Mouse (Mus musculus): Measurements from ENCODE around the gene E330017A01Rik. TPM values are rescaled to one million over a fixed set of nuclear protein-coding genes. Genes with fewer than 3 reads are reported as not detected.
A peak's percentile ranks its signal among the peaks of the same experiment; 100 is the strongest.

E330017A01Rik gene
- total RNA-seq, 2 experiments from 2014 or later: not detected

GRCm38 (mm10) chr16:58612969-58613368 is 25.6 kb downstream of the E330017A01Rik start:
- no peak for ATAC-seq (replicated peaks; ENCODE audit: low FRiP score, poor library complexity, severe bottlenecking)

- no peak for ATAC-seq (replicated peaks; ENCODE audit: low FRiP score, poor library complexity, severe bottlenecking)
Observed at GRCm38 (mm10) chr16:58607101-58607500, 31.4 kb downstream of the E330017A01Rik start.

GRCm38 (mm10) chr16:58604680-58605079 is 33.9 kb downstream of the E330017A01Rik start:
- ATAC-seq (replicated peaks; ENCODE audit: low FRiP score, poor library complexity, severe bottlenecking): peak; percentile 82

GRCm38 (mm10) chr16:58603831-58604230 is 34.7 kb downstream of the E330017A01Rik start:
- no peak for ATAC-seq (replicated peaks; ENCODE audit: low FRiP score, poor library complexity, severe bottlenecking)

GRCm38 (mm10) chr16:58600846-58601245 is 37.7 kb downstream of the E330017A01Rik start:
- no peak for ATAC-seq (replicated peaks; ENCODE audit: low FRiP score, poor library complexity, severe bottlenecking)

- no peak for ATAC-seq (replicated peaks; ENCODE audit: low FRiP score, poor library complexity, severe bottlenecking)
Observed at GRCm38 (mm10) chr16:58591299-58591698, 47.2 kb downstream of the E330017A01Rik start.

GRCm38 (mm10) chr16:58589444-58589843 is 49.1 kb downstream of the E330017A01Rik start:
- ATAC-seq (replicated peaks; ENCODE audit: low FRiP score, poor library complexity, severe bottlenecking): no peak

Other genes with a start within 250 kb of the E330017A01Rik start
- 3.6 and 5.4 TPM in 2 replicates for gene Dcbld2, start 230.3 kb downstream of the E330017A01Rik start, total RNA-seq (2015; ENCODE audit: low replicate concordance)
- 2.9 and 3.6 TPM in 2 replicates for gene Dcbld2, start 230.3 kb downstream of the E330017A01Rik start, total RNA-seq (2017; ENCODE audit: low replicate concordance)
- gene St3gal6, start 114.5 kb downstream of the E330017A01Rik start, total RNA-seq (2015; ENCODE audit: low replicate concordance): 106 and 111 TPM in 2 replicates
- 119 and 127 TPM in 2 replicates for gene St3gal6, start 114.5 kb downstream of the E330017A01Rik start, total RNA-seq (2017; ENCODE audit: low replicate concordance)
- gene Gm813, start 21.8 kb downstream of the E330017A01Rik start, total RNA-seq (2015; ENCODE audit: low replicate concordance): not detected in 2 replicates
- gene Gm813, start 21.8 kb downstream of the E330017A01Rik start, total RNA-seq (2017; ENCODE audit: low replicate concordance): not detected in 2 replicates
- 1,198 and 1,327 TPM in 2 replicates for gene Cpox, start 31.6 kb upstream of the E330017A01Rik start, total RNA-seq (2015; ENCODE audit: low replicate concordance)
- 966 and 1,012 TPM in 2 replicates for gene Cpox, start 31.6 kb upstream of the E330017A01Rik start, total RNA-seq (2017; ENCODE audit: low replicate concordance)
- gene Gpr15, start 80.3 kb upstream of the E330017A01Rik start, total RNA-seq (2015; ENCODE audit: low replicate concordance): 1.1 TPM in 1 of 2 replicates, not detected in the other
- gene Gpr15, start 80.3 kb upstream of the E330017A01Rik start, total RNA-seq (2017; ENCODE audit: low replicate concordance): not detected in 2 replicates
- gene Cldnd1, start 89.2 kb upstream of the E330017A01Rik start, total RNA-seq (2015; ENCODE audit: low replicate concordance): 27.2 and 30.6 TPM in 2 replicates
- gene Cldnd1, start 89.2 kb upstream of the E330017A01Rik start, total RNA-seq (2017; ENCODE audit: low replicate concordance): 15.5 and 16.9 TPM in 2 replicates
- not detected in 2 replicates for gene Olfr172, start 124.4 kb upstream of the E330017A01Rik start, total RNA-seq (2015; ENCODE audit: low replicate concordance)
- not detected in 2 replicates for gene Olfr172, start 124.4 kb upstream of the E330017A01Rik start, total RNA-seq (2017; ENCODE audit: low replicate concordance)
- gene Olfr173, start 161.5 kb upstream of the E330017A01Rik start, total RNA-seq (2015; ENCODE audit: low replicate concordance): not detected in 2 replicates
- not detected in 2 replicates for gene Olfr173, start 161.5 kb upstream of the E330017A01Rik start, total RNA-seq (2017; ENCODE audit: low replicate concordance)
- gene Olfr175-ps1, start 188.0 kb upstream of the E330017A01Rik start, total RNA-seq (2015; ENCODE audit: low replicate concordance): not detected in 2 replicates
- not detected in 2 replicates for gene Olfr175-ps1, start 188.0 kb upstream of the E330017A01Rik start, total RNA-seq (2017; ENCODE audit: low replicate concordance)
- gene Olfr177, start 236.0 kb upstream of the E330017A01Rik start, total RNA-seq (2015; ENCODE audit: low replicate concordance): not detected in 2 replicates
- gene Olfr177, start 236.0 kb upstream of the E330017A01Rik start, total RNA-seq (2017; ENCODE audit: low replicate concordance): not detected in 2 replicates